Mouse (Mus musculus) ES-CJ7 (cell line): ENCODE data around the gene Tomm6.

Experiments
- DNase-seq: peaks from one replicate; pipeline ENCODE4 v3.0.0; 2011; ENCODE audit warnings: low read depth, low spot score

The Tomm6 gene

DNA sequence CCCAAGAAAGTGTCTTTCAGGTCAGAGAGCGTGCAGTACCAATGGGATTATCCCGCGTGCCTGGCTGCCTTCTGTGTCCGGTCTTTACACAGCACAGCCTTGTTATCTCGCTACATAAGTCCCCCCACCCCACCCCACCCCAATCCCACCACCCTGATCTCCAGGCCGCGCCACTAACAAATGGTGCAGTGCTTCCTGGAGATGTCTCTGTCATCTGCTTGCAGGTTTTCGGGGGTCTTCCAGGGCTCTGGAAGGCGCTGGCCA is at the start of gene Tomm6:
Gene Tomm6 (minus strand): TSS at position 43 of the 264 bp plus-strand sequence.
- no peak for DNase-seq

DNA sequence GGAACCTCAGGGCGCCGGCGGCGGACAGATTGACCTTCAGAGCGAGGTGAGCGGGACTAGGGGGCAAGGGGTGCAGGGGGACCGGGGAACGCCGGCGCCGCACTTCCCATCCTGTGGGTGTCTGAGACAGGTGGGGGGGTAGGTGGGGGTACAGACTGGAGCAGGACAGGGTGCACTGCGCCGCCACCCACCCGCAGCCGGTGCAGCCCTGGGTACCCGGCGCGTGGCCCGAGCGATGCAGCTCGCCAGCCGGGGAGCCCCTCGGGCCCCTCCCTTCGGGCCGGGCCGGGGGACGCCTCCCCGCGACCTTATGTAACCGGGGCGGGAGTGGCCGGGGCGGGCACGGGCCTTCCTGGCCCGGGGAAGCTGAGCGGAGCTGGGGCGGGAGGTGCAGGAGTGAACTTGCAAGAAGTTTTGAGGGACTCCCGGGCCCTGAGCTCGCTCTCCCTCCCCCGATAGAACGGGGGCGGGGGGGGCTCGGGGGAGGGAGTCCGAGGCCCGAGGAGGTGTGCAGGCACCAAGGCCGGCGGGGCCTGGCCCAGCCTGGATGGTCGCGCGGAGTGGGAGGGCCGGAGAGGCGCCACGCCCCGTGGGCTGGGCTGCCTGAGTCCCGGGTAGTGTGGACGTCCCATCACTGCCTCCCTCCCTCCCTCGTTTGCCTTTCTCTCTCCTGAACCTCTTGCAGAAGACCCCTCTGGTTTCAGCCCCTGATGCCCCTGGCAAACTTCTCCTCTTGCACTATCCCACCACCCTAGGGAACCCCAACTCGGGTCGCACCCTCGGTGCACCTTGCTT is 49.3 kb upstream of the Tomm6 start:
- peak; percentile 84 for DNase-seq

DNA sequence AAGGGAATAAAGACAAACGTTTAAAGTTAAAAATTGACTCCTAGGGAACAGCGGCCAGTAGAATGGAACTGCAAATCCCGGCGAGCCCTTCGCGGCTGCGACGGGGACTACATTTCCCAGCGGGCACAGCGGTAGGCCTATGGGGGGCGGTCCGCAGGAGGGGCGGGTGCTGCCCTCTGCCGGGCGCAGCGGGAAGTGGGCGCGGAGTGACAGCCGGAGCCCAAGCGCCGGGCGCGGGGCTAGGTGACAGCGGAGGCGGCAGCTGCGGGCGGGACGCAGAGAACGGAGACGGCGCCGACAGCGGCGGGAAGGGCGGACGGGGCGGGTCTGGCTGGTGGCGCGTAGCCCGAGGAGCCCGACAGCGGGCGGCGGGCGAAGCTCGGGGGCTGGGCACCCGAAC is 48.7 kb upstream of the Tomm6 start, which contains the start of gene Tfeb:
Gene Tfeb (plus strand): TSS at position 175 of the 400 bp plus-strand sequence.
- peak; percentile 89 for DNase-seq

DNA sequence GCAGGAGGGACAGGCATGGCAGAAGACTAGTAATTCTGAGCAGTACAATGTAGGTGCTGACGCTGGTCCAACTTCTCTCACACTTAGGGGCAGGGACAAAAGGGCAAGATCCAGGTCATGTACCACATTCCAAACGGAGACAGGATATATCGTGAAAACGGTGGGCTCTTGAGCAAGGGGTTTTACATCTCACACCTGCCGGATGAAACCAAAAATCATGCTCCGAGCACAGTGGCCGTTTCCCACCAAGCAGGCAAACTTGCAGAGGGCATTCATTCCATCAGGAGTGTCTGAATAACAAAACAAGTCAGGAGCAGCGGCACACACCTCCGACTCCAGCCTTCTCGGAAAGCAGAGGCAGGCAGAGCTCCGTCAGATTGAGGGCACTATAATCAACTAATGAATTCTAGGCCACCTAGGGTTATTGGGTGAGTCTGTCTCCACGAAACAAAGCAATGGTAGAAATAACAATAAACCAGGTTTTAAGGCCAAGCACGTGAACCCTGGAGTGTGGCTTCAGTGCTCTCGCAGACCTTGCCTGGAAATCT is 47.4 kb upstream of the Tomm6 start:
- DNase-seq, result peak; percentile 73

DNA sequence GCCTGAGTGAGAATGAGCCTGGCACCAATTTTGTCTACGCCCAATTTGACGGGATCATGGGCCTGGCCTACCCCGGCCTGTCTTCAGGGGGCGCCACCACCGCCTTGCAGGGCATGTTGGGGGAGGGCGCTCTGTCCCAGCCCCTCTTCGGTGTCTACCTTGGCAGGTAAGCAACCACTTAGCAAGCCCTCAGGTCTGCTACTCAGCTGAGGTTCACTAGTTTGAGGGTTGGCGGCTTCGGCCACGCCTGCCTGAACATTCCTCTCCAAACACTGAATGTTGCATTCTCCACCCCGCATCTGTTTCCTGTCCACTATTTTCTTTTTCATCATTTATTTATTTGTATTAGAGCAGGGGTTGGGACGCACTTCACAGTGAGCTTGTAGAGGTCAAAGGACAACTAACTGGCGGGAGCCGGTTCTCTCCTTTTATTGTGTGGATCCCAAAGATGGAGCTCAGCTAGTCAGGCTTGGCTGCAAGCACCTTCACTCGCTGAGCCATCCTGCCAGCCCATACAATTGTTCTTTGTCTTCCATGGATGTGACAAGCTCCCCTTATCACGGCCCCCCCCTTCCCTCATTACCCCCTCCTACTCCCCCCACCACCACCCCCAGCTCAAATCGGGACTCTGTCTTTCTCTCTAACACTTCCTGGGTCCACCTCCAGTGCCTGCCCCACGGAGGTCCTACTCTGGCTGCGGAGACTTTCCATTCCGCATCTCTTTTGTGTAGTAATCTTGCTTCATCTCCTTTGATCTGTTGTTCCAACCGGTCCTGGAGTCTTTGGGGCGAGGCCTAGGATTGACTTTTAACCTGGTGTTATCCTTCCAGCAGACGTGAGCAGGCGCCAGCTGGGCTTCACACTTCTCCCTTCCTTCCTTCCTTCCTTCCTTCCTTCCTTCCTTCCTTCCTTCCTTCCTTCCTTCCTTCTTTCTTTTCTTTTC is 42.7 kb upstream of the Tomm6 start:
- peak; percentile 75 for DNase-seq

DNA sequence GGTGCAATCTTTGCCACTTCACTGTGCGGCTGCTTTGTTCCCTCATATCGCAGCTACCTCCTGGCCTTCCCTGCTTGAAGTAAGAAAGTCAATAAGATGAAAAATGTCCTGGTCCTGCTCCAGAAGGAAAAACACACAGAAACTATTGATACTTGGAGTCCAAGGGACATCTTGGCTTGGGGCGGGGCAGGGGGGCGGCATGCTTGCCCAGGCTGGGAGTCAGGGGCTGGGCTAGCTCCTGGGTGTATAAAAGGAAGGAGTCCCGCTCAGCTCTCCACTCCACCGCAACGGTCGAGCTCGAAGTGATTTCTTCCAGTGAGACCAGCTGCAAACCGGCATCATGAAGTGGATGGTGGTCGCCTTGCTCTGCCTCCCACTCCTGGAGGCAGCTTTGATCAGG is 38.4 kb upstream of the Tomm6 start, which contains the start of gene Pgc:
Gene Pgc (plus strand): TSS at position 277 of the 400 bp plus-strand sequence.
- no peak for DNase-seq

DNA sequence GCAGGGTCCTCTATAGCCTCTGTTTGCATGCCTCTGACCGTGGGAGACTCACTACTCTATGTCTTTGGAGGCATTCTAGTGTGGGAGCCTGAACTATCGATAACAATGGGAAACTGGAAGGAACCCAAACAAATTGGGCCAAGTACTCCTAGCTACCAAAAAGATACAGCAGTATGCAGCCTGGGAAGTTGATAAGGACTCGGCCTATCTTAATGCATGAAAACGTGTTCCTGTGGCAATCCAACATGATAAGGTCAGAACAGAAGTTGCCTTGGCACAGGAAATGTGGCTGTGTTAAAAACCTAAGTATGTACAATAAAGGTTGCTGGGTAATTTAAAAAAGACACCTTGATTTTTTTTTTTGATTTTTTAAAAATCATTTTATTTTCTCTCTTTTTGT is 33.0 kb upstream of the Tomm6 start:
- no peak for DNase-seq

DNA sequence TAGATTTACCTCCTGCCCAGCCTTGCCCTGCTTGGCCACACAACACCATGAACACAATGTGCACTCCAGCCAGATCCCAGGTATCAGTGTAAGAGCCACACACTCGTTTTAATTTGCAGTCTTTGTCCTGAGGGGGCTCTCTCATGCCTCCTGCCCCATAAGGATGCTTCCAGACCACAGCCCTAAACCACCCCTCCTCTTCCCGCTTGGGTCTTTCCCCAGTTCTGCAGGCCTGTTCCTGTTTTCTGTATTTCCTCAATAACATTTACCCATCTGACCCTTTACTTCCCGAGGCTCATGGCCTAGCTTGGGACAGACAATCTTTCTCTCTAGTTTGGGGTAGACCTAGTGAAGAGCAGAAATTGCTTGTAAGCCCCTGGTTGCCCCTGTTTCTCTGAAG is 26.9 kb upstream of the Tomm6 start:
- no peak for DNase-seq

DNA sequence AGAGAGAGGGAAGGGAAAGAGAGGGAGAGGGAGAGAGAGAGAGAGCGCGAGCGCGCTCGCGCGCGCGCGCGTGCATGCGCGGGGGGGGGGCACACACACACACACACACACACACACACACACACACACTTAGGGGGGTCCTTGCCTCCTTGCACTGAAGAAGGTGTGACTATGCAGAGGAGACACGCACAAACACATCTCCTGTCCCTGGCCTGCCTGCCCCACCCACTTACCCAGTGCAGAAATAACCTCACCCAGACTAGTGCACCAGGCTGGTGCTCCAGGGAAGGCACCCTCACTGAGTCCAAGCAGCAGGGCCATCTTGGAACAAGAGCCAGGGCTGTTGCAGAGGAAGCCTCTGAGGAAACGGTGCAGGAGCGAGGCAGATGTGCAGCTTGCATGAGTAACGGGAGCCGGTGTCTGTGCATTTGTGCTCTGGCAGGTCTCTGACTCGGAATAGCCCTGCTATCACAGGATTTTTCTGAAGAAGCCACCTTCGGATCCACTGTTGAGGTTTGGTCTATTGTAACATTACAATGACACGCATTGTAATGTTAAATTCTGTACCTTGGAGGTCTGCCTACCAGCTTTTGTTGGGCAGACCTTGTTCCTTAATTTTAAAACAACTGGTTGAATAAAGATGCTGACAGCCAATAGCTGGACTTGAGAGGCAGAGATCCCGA is 24.8 kb upstream of the Tomm6 start:
- peak; percentile 94 for DNase-seq

DNA sequence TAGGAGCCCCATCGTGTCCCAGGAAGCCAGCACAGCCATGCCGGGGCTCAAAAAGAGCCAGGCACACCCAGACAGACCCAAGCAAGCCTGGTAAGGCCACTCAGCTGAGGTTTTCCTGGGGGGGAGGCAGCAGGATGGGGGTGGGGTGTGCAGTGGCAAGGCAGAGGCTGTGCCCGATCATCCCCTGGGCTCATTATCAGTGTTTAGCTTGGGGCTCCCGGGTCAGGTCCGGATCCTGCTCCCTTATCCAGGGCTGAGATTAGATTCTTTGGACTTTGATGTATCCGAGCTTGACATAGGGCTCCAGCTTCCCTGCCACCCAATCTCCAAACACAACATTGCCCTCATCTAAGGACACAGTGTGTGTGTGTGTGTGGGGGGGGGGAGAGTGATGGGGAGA is 23.7 kb upstream of the Tomm6 start:
- no peak for DNase-seq

DNA sequence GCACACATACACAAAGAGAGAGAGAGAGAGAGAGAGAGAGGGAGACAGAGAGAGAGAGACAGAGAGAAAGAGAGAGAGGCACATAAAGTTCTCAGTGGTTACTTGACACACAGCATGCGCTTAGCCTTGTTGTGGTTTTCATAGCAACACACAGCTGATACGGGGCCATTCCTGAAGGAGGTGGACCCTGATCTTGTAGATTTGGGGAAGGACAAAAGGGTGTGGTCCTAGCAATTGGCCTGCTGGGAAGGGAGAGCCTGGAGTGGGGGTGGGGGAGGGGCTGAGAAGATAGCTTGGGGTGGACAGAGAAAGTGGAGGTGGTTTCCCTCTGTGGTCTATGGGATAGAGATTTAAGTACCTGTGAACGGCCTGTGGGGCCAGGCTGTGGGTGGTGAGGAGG is 21.9 kb upstream of the Tomm6 start:
- DNase-seq, result peak; percentile 70

DNA sequence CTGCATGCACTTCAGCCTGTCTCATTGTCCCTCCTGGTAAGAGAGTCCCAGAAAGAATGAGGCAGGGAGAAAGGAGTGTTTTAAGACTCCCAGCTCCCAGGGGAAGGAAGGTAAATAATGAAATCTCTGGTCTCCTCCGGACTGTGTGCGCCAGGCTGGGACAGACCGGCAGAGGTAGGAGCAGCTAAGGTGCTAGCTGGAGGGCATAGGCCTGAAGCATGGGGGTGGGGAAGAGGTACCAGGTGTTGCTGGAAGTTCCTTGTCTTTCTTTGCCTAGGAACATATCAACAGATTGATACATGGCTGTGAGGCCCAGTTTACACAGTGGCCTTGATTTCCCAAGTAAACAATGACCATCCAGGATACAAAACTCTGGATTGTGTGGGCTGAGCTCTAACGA is 20.8 kb upstream of the Tomm6 start:
- DNase-seq, result no peak

DNA sequence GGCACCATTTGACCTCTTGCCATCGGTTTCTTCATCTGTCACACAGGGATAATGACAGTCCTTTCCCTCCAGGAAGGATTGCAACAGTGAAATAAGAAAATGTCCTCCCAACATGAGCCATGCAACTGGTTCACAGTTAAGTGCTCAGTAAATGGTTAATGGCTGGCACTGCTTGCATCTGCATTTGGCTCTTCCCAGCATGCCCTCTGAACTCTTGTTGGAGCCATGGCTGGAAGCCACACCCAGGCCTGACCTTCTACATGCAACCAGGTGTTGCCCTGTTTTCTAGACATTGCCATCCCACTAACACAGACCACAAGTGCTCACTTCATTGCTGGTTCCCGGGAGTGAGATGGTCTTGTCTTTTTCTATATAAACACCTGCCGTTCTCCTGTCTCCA is 19.8 kb upstream of the Tomm6 start:
- no peak for DNase-seq

DNA sequence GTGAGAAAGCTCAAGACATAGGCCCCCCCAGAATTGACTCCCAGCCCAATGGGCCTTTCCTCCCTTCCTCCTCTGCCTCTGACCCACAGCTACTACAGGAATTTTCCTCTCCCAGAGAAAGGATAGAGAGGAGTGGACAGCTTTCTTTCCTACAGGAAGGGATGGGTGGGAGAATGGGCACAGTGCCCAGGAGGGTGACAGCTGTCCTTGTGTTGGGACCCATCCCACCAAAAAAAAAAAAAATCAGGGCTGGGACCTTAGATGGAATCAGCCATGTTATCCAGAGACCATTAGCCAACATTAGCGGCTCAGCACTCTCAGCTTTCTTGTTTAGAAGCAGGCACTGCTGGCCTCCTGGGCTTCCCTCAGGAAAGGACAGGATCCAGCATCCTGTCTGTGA is 18.0 kb upstream of the Tomm6 start:
- DNase-seq, result no peak

DNA sequence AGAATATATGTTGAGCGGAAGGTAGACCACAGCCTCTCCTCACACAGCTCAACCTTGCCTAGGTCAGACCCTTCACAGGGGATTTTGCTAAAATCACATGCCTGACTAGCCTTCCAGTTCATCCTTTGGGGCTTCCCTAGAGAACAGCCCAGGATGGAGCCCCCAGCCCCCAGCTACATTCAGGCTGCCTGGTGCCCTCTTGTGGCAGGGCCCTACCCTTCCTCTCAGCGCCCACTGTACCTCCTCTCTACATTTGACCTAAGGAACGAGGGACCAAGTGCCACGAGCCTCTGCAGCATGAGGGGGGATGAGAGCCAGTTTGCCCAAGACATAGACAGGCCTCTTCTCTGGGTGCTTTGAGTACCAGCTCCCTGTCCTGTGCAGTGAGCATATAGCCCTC is 16.5 kb upstream of the Tomm6 start:
- DNase-seq, result no peak

DNA sequence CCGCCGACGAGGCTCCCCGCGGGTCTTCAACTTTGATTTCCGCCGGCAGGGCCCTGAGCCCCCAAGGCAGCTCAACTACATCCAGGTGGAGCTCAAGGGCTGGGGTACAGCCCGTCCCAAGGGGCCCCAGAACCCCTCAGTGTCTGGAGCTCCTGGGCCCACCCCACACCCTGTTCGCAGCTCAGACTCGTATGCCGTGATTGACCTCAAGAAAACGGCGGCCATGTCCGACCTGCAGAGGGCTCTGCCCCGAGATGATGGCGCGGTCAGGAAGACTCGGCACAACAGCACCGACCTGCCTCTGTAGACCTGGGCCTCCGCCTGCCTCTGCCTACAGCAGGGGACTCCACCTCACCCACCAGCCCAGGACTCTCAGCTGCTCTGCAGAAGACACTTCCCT is 15.4 kb upstream of the Tomm6 start:
- peak; percentile 45 for DNase-seq

DNA sequence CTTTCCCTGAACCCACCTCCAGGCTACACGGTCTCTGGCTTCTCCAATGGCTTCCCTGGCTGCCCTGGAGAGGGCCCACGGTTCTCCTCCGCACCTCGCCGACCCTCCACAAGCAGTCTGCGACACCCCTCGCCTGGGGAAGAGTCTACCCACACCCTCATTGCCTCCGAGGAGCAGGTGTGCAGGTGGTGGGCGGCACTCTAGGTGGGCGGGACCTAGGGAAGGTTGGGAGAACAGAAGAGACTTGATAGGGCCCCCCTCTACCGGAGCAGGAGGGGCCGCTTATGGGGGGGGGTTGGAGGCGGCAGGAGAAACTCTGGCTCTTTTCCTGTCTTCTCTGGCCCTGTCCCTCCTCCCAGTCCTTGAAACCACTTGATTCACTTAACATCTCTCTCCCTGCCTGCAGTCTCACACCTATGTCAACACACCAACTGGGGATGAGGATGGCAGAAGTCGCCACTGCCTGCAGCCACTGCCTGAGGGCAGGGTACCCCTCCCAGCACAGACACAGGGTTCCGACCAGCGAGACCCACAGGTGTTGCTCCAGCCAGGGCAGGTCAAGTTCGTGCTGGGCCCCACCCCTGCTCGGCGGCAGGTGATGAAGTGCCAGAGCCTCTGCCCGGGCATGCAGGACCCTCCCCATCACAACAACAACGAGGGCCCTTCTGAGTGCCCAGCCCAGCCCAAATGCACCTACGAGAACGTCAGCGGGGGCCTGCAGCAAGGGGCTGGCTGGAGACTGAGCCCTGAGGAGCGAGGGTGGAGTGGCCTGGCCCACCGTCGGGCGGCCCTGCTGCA is 14.6 kb upstream of the Tomm6 start:
- peak; percentile 78 for DNase-seq

DNA sequence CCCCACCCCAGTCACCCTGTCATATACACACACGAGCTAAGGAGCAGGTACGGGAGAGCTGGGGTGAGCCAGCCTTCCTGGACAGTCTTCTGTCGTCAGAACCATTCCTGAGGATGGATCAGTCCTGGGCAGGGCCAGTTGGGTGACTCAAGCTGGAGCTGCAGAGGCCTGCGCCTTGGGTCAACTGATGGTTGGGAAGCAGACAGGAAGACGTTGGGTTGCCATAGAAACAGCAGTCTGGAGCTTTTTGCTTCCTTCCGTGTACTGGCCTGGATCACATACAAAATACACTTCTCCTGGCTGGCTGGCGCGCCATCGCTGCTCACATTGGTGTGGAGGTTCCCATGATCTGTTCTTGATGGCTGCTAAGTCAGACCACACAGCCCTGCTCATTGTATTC is 13.6 kb upstream of the Tomm6 start:
- no peak for DNase-seq

DNA sequence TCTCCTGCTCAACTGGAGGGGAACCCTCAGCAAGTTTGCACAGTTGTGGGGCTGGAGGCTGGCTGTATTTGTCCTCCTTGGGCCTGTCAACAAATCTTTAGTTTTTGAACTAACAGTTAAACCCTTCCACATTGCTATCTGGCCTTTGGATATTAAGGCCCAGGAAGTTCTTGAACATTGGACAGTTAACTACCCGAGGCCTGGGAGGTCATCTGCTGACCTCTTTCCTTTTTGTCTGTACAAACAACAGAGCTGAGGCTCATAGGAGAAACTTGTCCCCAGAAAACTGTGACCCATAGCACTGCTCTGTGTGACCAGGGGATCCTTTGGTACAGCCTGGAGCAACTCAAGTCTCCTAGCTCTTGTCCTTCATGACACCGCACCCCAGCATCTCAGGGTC is 10.9 kb upstream of the Tomm6 start:
- no peak for DNase-seq

DNA sequence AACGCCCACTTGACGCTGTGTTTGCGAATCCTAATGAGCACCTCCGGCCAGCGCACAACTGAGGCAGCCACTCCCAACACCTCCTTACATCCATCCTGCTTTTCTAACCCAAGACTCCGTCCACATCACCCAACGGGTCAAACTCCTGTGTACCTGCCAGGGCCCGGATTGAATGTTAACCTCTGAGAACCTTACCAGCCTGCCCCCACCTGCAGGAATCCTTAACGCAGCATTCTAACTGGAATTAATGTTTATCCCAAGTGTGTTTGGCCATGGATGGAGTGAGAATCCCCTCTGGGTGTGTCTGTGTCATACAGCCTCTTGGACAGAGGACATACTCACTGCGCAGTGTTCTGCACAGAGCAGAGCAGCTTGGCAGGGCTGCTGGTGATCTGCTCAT is 10.0 kb upstream of the Tomm6 start:
- DNase-seq, result no peak

DNA sequence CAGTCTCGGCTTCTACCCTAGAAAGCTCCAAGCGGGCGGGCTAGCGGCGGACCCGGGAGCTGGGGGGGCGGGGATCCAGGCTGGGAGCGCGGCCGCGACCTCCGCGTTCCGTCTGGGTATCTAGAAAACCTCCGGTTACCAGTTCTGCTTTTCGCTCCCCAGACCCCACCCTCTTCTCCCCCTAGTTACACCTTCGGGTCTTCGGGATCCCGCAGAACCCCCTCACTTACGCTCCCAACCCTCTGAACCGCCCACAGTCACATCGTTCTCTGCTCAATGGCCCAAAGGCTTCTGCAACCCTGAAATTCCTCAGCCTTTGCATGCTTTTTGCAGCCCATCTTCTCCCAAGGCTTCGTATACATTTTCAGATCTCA is 7.1 kb upstream of the Tomm6 start:
- DNase-seq, result no peak
